Comparison of ENCODE assay signal across 9 mouse cellular contexts in the genomic region with DNA sequence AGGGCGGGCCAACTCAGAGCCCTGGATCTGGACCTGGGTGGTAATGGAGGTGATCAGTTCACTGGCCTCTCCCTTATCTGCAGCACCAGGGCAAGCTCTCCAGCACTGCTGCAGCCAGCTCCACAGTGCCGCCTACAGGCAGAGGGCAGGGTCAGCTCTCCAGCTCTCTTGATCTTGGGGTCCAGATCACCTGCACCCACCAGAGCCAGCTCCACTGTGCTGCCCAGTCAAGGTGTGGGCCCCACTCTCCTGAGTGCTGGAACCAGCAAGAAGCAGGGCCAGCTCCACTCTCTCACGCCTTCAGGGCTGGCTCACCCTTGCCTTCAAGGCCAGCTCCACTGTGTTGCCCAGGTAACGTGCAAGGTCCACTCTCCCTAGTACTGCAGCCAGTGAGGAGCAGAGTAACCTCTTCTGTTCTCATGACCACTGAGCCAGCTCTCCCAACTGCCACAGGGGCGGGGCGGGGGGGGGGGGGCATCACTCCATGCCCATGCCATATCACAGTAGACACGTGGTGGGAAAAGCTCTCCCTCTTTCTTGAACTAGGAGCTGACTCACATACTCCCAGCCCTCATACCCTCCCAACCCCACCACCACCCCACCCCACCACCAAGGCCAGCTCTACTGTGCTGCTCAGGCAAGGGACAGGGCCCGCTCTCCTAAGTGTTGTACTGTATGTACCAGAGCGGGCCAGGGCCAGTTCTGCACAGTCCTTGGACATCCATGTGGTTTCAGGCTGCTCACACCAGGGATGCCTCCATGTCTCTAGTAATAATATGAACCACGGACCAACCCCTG. TPM values are rescaled to one million over a fixed set of nuclear protein-coding genes. Genes with fewer than 3 reads are reported as not detected.
A peak's percentile ranks its signal among the peaks of the same experiment; 100 is the strongest.
DNase-seq lines count a peak whose midpoint lies in the region; ATAC-seq and TF ChIP-seq lines count a peak whose summit lies in the region.
"Had no signal": no experiment of that assay in that cellular context is flagged by ENCODE, and none has a peak within 500 bp of the region (broad histone marks: within the 10 kb centered on the region; RNA-seq: fewer than 3 reads in every experiment).

No protein-coding gene starts in this region.

- peaks cover 17% of the 10 kb centered on the region for H3K9me3 ChIP-seq in E14TG2a.4 (ENCODE audit: low read length)
- H3K9me3 ChIP-seq: megakaryocyte, embryonic 14.5 days had no signal

- H3K27me3 ChIP-seq in E14TG2a.4 (ENCODE audit: insufficient read depth, low read length), result no peaks in the 10 kb centered on the region

- H3K4me1 ChIP-seq in E14TG2a.4 (replicated peaks; ENCODE audit: low read depth, low read length), result peaks cover 14% of the 10 kb centered on the region

- H3K36me3 ChIP-seq in E14TG2a.4 (ENCODE audit: insufficient read depth, low read length), result no peaks in the 10 kb centered on the region

- ATAC-seq in common myeloid progenitor, adult 5-6 weeks (replicated peaks; ENCODE audit: low read depth, poor library complexity, severe bottlenecking), result peak; percentile 84

- no peak for DNase-seq in gastrocnemius, adult 2 months
- DNase-seq in gastrocnemius, postnatal 25 days, result no peak
- DNase-seq in kidney, adult 8-10 months, result peak; percentile 49 to 65
- DNase-seq in mesoderm, embryonic 11.5 days (ENCODE audit: low read depth, low spot score), result peak; percentile 23
- DNase-seq in layer of hippocampus, postnatal 14 days (ENCODE audit: low spot score in 2 of 2), result no peak
- no peak for DNase-seq in layer of hippocampus, adult 9-10 months (ENCODE audit: low spot score)

- no peak overlapping the region for H3K4me3 ChIP-seq in gastrocnemius, adult 2 months
- H3K4me3 ChIP-seq in E14TG2a.4 (replicated peaks; ENCODE audit: low read length), result no peak overlapping the region
- H3K4me3 ChIP-seq: megakaryocyte, embryonic 14.5 days had no signal

- intact Hi-C loops in gastrocnemius, adult 2 months (cut with DNase I), result no loop called here

- H3K27ac ChIP-seq in gastrocnemius, adult 2 months, result no peak overlapping the region

- peak; percentile 40 for TF ChIP-seq CTCF in gastrocnemius, adult 2 months (IDR thresholded peaks at IDR 0.05)
- peak; percentile 91 for TF ChIP-seq CTCF in E14TG2a.4 (conservative IDR thresholded peaks at IDR 0.05; ENCODE audit: low read length)

RNA-seq across cellular contexts. Expression of gene Qdpr, which starts 30.0 kb away (rescaled TPM):
- 10 to 100 TPM; 45.6 to 52.9 TPM for total RNA-seq in gastrocnemius, adult 2 months (2021)
- 10 to 100 TPM; 53.9 to 63.6 TPM for total RNA-seq in gastrocnemius, postnatal 25 days (2021)
- 65.7 and 66.0 TPM in 2 replicates for total RNA-seq in common myeloid progenitor, adult 5-6 weeks (2017)
- total RNA-seq in layer of hippocampus, postnatal 14 days (2021), result 100 to 1,000 TPM; 105 TPM

RNA-seq across cellular contexts. Expression of gene Clrn2, which starts 33.5 kb away (rescaled TPM):
- not detected for total RNA-seq in gastrocnemius, adult 2 months (2021)
- total RNA-seq in gastrocnemius, postnatal 25 days (2021), result not detected
- not detected in 2 replicates for total RNA-seq in common myeloid progenitor, adult 5-6 weeks (2017)
- under 1 TPM in 1 of 2 experiments, not detected in 1; 0.48 TPM for total RNA-seq in layer of hippocampus, postnatal 14 days (2021)

Comparison
In these comparisons a context has a peak if more than half of its experiments do, and no peak if none do; other contexts are left out.
1. DNase-seq: peak in kidney, adult 8-10 months (2 of 2) and mesoderm, embryonic 11.5 days (single experiment); none in gastrocnemius, adult 2 months (single experiment), gastrocnemius, postnatal 25 days (single experiment), layer of hippocampus, postnatal 14 days (0 of 2) and layer of hippocampus, adult 9-10 months (single experiment).